Mouse (Mus musculus): ENCODE measurements around the gene Rpl15.
"Not testable (repeated sequence)": the region's sequence is repeated elsewhere in the genome, so short reads cannot be mapped to it uniquely, and the experiment has no call there.

The Rpl15 gene

GRCm38 (mm10) chr14:18270529-18271441 is at the start of gene Rpl15, which contains the start of gene Nkiras1:
Rpl15 (minus strand) TSS chr14:18271391.
Nkiras1 (plus strand) TSS chr14:18271136.
- DNase-seq = peak; percentile 98

GRCm38 (mm10) chr14:18317457-18318411 is 46.5 kb upstream of the Rpl15 start:
- no peak for DNase-seq

- DNase-seq = no peak
Observed at GRCm38 (mm10) chr14:18304165-18304564, 33.0 kb upstream of the Rpl15 start.

- DNase-seq = no peak
Observed at GRCm38 (mm10) chr14:18303262-18303661, 32.1 kb upstream of the Rpl15 start.

GRCm38 (mm10) chr14:18302750-18303149 is 31.6 kb upstream of the Rpl15 start:
- DNase-seq = no peak

- no peak for DNase-seq
Observed at GRCm38 (mm10) chr14:18301591-18301990, 30.4 kb upstream of the Rpl15 start.

GRCm38 (mm10) chr14:18300676-18301075 is 29.5 kb upstream of the Rpl15 start:
- no peak for DNase-seq

GRCm38 (mm10) chr14:18298874-18299273 is 27.7 kb upstream of the Rpl15 start:
- DNase-seq = no peak

- no peak for DNase-seq
Observed at GRCm38 (mm10) chr14:18297441-18297840, 26.2 kb upstream of the Rpl15 start.

- DNase-seq = no peak
Observed at GRCm38 (mm10) chr14:18292578-18292977, 21.4 kb upstream of the Rpl15 start.

GRCm38 (mm10) chr14:18292111-18292510 is 20.9 kb upstream of the Rpl15 start:
- DNase-seq = no peak

GRCm38 (mm10) chr14:18287391-18287790 is 16.2 kb upstream of the Rpl15 start:
- DNase-seq = no peak

- DNase-seq = no peak
Observed at GRCm38 (mm10) chr14:18286441-18286840, 15.2 kb upstream of the Rpl15 start.

GRCm38 (mm10) chr14:18285476-18285875 is 14.3 kb upstream of the Rpl15 start:
- no peak for DNase-seq

GRCm38 (mm10) chr14:18284581-18284980 is 13.4 kb upstream of the Rpl15 start:
- DNase-seq = no peak

- DNase-seq = no peak
Observed at GRCm38 (mm10) chr14:18280375-18280774, 9.2 kb upstream of the Rpl15 start.

GRCm38 (mm10) chr14:18274526-18274925 is 3.3 kb upstream of the Rpl15 start:
- no peak for DNase-seq

- no peak for DNase-seq
Observed at GRCm38 (mm10) chr14:18271666-18272065, 475 bp upstream of the Rpl15 start.

GRCm38 (mm10) chr14:18269947-18270528 is 1.2 kb downstream of the Rpl15 start:
- DNase-seq = not testable (repeated sequence)

- no peak for DNase-seq
Observed at GRCm38 (mm10) chr14:18263427-18263826, 7.8 kb downstream of the Rpl15 start.

GRCm38 (mm10) chr14:18261203-18261602 is 10.0 kb downstream of the Rpl15 start:
- no peak for DNase-seq

- no peak for DNase-seq
Observed at GRCm38 (mm10) chr14:18242638-18243130, 28.5 kb downstream of the Rpl15 start.

- DNase-seq = no peak
Observed at GRCm38 (mm10) chr14:18241786-18242185, 29.4 kb downstream of the Rpl15 start.
